Mouse (Mus musculus) CD4-positive, CD25-positive, alpha-beta regulatory T cell, adult 4 months (primary cell): Measurements from ENCODE around the gene Dis3l2. TPM values are rescaled to one million over a fixed set of nuclear protein-coding genes. Genes with fewer than 3 reads are reported as not detected.

Experiments
- ATAC-seq: one replicate; pipeline ENCODE4 v1.8.0; 2017
- polyA plus RNA-seq, 2 experiments: library from polyadenylated mRNA; unstranded; fragments of 100-300 nt; shearing (Covaris generic); gene quantifications; one replicate each; pipeline ENCODE4 v1.2.1; 2017

The Dis3l2 gene
- polyA plus RNA-seq: 10 to 100 TPM; 22.8 to 35.5 TPM

DNA sequence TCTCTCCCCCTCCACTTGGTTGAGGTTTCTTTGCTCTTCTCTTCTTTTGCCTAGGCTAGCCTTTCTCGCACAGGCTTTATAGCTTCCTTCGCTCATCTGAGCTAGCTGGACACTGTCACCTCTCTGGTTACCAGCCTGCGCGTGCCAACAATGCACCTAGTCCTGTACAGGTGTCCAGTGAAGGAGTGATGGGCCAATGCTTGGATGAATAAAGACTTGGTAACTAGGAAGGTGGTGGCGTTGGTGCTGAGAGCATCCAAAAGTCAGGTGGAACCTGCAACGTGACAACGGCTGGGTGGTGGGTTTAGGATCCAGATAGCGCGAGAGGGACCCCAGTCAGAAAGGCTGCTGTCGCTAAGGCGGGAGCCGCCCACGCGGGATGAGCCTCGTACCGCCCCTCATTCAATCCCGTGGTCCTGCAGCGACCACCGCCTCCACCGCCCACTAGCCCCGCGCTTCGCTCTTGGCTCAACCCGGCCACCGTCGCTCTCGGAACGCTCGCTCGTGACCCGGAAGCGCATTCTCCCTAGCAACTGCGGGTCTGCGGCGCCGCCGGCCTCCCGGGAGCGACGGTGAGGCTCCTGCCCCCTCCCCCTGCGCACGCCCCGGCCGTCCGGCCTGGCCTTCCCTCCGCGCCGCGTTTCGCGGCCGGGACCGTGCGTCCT is at the start of gene Dis3l2:
Gene Dis3l2 (plus strand): TSS at position 509 of the 665 bp plus-strand sequence.
- ATAC-seq: peak; percentile 89

DNA sequence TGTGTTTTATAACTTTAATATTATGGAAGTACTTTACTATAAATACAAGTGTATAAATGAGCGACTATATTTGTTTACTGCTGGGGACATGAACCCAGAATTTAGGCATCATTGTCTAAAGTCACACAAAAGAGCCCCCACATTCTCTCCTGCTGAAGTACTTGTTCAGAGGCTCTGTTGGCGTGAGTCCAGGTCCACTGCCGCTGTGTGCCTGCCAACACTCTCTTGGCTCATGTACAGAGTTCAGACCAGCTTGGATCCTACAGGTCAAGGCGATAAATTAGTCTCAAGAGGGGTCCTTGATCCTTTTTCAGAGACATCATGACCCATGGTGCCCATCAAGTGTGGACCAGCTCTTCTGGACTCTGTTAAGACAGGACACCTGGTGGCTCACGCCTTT is 46.5 kb upstream of the Dis3l2 start:
- no peak for ATAC-seq

DNA sequence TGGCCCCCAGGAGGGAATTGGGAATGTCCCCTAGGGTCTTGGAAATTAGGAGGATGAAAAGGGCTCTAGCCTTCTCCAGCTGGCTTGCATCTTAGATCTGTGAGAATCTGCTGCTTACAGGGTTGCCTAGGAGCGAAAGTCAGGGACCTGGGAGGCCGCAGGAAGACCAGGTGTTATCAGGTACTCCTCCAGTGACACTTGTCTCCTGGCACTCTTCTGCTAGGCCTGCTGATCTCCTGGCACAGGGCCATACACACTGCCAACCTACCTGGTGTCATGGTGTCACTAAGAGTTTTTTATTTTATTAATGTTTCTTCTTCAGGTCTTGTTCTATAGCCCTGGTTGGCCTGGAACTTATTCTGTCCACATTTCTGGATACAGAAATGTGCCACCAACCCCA is 38.5 kb upstream of the Dis3l2 start:
- ATAC-seq: no peak

DNA sequence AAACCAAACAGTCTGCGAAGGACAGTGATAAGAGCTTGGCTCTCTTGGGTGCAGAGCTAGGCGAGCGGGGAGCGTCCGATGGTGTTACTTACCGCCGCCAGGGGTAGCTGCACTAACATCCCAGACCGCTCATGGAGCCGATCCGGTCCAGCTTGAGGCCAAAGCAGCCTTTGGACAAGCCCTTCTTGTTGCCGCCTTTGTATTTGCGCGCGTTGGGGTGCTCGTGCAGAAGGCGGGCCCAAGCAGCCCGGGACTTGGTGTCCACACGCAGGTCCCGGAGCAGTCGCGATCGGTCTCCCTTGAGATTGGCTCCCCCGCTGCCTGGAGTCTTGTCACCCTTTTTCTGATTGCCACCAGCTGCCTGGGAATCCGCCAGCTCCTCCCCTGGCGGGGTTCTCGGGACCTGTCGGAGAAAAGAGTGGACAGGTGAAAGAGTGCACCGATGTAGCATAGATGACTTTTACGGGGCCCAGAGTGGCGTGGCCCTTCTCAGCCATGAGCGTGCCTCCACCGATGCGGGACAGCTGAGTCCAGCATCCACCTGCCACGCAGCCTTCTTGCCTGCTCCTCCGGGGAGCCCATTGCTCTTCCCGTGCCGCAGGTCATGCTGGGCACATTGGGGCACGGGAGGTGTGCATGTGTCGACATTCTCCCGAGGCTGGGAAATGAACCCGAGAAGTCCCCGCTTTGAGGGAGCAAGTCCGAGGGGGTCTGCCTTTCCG is 33.9 kb upstream of the Dis3l2 start:
- ATAC-seq: no peak

DNA sequence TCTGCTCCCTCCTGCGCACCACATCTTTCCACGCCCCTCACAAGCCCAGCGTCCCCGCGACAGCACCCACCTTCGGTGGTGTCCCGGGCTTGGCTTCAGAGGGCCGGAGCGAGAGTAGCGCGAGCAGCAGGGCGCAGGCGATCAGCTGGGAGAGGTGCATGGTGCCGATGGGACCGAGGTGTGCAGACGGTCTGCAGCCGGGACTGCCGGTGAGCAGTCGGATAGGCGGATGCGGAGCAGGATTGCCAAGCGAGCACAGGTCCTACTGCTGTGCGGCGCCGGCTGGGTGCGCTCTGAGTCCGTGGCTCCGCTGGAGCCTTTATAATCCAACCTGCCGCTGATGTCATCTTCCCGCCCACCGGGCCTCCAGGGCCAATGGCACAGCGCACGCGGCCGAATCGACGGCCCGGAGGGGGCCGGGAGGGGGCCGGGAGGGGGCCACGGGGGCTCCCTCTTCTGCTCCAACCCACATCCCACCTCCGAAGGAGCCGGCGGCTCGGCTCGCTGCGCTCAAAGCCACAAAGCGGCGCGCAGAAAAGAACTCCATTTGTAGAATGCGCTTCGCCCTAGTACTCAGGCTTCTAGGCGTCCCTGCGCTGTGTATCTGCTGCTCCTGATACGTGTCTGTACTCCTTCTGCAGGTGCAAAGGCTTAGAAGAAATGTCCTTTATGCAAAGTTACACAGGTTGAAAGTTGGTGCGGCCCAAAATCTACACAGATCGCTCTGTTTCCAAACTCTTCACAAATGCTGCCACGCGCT is 33.1 kb upstream of the Dis3l2 start, which contains the start of gene Nppc:
Gene Nppc (minus strand): TSS at position 293 of the 760 bp plus-strand sequence.
- no peak for ATAC-seq

DNA sequence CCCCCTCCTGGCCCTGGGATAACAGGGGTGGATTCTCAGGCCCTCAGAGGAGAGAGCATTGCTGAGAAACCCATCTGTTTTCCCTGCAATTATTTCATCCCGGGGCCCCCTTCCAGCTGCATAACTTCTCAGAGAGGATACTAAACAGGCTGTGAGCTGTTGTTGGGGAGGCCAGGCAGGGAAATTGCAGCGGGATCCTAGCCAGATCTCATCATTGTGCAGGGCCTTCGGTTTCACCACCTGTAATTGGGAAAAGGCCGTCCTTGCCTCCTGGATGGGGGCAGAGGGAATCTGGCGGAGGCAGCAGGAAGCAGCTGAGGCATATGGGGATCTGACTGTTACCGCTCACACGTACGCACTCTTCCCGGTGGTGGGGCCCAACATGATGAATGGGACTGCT is 29.2 kb upstream of the Dis3l2 start:
- ATAC-seq: no peak

DNA sequence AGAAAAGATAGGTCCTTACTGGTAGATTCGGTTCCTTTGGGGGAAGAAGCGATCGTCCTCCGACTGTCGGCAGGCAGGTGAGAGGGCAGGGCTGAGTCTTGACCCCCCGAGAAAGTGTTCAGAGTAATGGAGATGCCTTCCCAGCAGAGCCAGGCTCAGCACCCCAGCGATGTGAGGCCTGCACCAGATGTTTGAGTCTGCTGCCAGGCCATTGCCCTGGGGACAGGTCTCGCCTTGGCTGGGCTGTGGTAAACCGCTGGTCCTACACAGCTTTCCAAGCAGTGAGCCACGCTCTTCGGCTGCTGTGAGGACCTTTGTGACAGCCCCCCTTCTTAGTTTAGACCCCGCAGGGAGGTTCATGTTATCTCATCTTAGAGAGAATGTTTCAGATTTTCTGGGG is 28.5 kb upstream of the Dis3l2 start:
- no peak for ATAC-seq

DNA sequence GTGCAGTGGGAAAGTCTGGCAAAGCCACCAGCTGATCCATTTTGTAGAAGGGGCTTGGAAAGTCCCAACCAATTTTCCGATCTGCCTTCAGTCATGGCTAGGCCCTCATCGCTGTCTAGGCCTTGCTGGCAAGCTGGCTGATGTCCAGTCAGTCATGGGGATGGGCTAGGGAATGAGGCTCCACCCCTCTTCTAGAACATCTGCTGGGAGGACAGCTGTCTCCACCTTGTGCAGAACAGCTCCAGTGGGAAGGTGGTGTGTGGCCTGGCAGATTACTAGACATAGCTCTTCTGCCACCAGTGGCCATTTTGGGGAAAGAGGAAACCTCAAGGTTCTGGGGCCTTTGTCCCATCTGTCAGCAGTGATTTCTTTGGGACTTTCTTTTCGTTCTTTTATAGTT is 26.0 kb upstream of the Dis3l2 start:
- no peak for ATAC-seq

DNA sequence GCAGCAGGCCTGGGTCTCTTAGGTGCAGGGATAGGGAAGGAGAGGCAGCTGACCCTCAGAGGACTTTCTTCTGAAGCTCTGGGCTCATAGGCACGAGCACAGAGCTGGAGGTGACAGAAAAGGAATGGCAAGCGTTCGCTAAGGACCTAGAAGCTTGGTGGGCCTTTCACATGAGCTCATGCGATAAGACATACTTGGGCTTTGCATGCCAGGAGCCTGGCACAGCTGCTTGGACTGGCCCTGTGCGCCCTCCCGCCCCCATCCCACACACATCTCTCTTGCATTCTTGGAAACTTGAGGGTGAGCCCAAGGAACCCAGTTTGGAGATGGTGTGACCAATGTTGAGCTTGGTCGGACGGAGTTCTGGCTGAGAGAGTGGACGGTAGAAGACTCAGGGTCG is 24.9 kb upstream of the Dis3l2 start:
- no peak for ATAC-seq

DNA sequence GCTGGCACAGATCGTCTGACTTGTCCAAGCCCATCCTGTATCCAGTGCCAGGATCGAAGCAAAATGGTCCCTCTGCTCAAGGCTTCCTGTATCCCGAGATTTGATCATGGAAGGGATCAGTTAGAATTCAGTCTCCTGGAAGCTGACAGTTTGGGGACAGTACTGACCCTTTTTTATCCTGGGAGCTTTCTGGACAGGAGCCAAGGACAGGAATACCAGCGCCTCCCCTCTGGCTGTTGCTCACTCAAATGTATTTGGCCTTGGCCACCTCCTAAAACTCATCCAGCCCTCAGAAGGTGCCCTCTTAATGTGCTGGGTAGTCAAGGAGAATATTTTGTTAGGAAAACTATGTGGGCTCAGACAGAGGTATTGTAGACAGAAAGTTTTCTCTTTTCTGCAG is 16.4 kb upstream of the Dis3l2 start:
- ATAC-seq: no peak

DNA sequence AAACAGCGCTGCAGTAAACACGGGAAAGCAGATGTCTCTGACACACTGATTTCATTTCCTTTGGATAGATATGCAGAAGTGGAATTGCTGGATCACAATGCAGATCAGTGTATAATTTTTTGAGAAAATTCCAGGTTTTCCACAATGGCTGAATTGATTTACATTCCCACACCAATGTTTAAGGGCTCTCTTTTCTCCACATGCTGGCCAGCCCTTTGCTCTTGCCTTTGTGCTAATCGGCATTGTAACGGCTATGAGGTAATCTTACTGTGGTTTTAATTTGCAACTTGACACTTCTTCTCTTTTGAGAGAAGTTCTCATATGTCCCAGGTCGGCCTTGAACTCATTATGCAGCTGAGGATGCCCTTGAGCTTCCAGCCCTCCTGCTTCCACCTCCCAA is 12.6 kb upstream of the Dis3l2 start:
- ATAC-seq: no peak

DNA sequence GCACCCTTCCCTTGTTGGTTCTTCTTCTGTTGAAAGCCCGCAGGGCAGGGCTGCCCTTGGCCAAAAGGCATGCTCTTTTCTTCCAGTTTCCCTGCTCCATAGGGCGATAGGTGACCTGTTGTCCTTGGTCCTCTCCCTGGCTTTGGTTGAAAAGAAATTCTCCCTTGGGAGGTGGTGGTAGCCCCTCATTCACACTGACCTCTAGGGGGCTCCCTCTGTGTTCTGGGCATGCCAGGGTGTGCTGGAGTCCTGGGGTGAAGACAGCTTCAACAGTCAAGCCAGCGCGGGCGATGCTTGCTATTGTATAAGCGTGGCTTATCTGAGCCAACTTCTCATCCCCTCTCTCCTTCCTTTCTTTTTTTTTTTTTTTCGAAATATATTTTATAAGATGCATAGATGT is 6.7 kb upstream of the Dis3l2 start:
- no peak for ATAC-seq

DNA sequence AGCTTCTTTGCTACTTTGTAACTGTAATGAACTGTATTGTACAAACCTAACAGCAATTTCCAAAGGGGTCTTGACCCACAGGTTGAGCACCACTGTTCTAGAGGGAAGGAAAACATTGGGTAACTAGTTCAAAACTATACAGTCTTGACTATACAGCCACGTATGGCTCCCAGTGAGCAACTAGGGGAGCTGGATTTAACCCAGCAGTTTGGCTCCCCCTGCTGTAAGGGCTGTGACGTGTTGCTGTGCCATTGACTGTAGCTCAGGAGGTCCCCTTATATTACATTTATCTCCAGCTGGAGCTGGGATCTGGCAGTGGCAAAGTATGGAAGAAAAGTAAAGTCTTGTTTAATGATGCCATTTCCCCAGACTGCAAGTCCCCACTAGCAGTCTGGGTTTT is 4.9 kb upstream of the Dis3l2 start:
- ATAC-seq: no peak

DNA sequence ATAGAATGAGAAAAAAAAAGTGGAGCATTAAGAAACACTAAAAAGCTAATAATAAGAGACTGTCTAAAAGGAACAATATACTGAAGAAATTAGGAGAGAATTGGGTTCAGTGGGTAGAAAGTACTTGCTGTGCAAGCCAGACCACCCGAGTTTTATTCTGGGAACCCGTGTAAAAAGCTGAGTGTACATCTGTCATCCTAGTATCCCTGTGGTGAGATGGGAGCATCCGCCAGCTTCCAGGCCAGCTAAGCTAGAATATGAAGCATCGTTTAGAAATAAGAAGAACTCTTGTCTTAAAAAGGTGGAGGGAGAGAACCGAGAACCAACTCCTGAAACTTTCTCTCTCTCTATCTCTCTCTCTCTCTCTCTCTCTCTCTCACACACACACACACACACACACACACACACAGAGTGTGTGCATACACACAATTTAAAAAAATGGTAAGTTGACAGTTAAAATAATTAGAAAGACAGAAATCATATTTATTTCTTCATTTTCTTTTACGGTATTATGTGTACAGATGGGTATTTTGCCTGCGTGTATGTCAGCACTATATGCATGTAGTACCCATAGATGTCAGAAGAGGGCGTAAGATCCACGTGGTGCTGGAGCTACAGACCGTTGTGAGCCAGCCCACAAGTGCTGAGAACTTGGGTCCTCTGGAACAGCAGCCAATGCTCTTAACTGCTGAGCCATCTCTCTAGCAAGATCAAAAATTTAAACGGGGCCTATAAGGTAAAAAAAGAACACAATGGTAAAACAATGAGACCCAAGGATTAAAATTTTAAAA is 4.1 kb upstream of the Dis3l2 start:
- ATAC-seq: no peak

DNA sequence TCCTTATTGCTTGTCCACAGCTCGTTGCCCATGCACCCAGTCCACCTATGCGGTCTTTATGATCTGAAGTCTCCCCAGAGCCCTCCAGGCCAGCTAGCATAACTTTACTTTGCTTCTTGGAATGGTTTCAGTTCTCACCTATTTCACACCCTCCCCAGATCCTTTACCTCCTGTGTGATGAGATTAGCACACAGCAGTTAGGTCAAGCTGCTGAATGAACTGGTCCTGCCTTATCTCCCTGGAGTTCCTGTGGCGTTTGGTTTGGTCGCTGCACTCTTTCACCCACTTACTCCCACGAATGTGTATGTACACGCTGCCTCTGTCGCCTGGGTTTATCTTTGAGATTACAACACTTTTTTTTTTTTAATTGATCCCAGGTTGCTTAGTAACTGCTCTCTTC is 3.2 kb upstream of the Dis3l2 start:
- no peak for ATAC-seq

DNA sequence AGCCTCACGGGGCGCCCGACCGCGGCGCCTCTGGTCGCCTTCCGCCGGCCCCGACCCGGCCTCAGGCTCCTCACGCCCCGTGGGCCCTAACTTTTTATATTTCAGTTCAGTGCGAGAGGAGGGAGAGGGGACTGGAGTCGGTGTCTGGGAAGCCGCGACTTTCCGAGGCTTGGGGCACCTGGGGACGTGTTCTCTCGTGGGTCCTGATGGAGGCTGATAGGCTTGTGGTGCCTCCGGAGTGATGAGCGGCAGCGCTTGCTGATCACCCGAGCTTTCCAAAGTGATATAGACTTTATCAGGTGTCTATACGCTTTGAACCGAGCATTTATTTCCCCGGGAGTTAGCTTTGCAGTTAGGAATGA is 338 bp downstream of the Dis3l2 start:
- peak; percentile 50 for ATAC-seq

DNA sequence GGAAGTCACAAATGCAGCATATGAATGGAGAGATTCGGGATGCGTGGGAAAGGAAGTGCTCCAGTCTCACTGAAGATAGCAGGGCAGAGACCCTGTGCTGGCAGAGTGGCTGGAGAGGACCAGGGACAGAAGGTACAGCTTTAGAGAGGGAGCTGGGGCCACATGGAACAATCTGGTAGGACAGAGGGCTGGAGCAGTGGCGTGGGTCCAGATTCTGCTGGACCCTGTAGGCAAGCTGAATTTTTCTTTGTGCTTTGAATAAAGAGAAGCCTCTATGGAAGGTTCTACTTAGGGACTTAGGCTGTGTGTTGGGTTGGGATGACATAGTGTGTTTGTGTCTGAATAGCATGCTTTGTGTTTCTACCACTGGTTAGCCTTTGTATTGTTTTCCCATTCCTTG is 1.9 kb downstream of the Dis3l2 start:
- ATAC-seq: no peak

DNA sequence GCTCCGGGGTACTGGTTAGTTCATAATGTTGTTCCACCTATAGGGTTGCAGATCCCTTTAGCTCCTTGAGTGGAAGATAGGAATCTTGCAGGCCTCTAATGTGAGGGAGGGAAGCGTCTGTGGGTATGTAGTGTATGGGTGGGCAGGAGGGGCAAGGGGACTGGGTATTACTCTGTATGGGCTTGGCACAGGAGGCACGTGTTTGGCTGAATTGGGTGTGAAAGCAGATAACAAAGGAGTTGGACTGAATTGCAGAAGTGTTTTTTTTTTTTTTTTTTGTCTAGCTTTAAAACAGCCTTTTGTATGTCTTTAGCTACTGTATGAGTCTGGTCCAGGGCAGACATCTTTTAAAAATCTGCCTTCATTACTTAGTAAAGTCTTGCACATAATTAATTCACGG is 5.9 kb downstream of the Dis3l2 start:
- no peak for ATAC-seq

DNA sequence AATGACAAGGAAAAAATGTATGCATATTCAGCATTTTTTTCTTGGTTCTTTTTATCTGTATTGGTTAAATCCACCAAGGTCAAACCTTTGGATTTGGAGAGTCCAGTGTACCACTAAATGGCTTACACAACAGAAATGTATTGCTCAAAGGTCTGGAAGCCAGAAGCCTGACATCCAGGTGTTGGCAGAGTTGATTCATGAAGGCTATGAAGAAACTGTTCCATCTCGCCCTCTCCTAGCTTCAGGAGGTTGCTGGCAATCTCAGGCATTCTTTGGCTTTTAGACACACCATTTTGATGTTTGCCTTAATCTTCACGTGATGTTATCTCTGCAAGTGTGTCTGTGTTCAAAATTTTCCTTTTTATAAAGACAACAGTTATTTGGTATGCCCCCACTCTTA is 8.4 kb downstream of the Dis3l2 start:
- no peak for ATAC-seq

DNA sequence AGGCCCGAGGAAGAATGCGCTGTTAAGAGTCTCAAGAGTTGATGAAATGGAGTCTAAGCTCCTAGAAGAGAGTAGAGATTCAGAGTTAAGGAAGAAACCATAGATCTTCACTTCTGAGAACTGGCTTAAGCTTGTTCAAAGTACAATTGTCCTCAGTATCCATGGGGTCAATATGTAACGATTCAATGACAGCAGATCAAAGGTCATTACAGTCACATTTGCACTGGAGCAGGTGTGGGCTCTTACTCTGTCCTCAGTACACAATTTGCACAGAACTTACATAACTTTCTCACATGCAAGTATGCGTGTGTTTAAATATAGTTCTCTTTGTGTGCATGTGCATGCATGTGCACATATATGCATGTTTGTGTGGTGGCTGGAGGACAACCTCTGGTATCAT is 9.4 kb downstream of the Dis3l2 start:
- no peak for ATAC-seq

DNA sequence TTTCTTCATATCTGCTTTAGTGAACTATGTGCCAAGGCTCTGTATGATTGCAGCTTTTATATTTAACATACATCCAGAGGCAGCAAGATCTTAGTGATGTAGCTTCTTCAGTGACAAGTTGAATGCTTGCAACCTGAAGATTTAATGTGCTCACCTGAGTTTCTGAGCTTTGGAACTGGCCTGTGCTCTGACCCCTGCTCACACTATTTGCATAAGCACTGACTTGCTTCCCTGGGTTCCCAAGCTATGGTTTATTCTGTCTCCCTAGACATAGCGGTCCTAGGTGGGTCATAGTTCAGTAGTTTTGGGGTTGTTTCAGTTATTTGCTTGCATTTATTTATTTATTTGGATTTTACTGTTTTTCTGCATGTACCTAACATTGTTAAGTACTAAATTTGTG is 14.6 kb downstream of the Dis3l2 start:
- ATAC-seq: no peak

DNA sequence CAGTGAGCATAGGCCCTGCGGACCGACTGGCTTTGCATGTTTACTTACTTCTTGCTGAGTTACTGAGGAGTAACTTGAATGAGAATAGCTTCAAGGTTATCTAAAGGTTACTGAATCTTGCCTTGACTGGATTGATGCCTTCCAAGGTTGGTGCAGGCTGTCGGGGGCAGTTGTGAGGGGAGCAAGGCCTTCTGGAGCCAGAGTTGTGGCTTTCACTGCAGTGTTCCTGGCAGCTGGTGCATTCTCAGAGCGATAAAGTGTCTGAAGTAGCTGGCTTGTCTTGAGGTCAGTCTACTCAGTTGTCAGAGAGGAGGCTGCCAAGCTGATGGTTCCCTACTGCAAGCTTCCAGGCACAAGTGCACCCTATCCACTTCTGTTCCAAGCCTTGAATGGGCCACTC is 15.8 kb downstream of the Dis3l2 start:
- ATAC-seq: no peak
